Mouse (Mus musculus): Measurements from ENCODE around the gene Aldh1a2. TPM values are rescaled to one million over a fixed set of nuclear protein-coding genes. Genes with fewer than 3 reads are reported as not detected.

Aldh1a2 gene
- total RNA-seq, 4 experiments from 2014 or later, result 4.6 to 9.8 (median 6.2) TPM

DNA sequence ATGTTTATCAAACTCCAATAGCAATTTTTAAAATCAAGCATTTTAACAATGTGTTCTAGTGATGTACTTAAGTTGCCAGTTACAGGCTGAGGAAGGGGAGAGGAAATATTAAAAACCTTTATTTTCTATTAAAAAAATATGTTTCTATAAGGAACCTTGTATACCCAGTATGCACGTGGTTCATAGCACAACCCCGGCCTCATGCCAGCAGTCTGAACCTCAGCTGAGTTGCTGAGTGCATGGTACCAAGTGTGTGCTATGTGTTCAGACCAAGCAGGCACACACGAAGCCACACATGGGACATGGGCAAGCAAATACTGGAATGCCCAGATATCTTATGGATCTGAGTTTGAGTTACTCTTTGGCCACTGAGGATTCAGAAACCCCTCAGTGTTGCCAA lies 74.2 kb downstream of the Aldh1a2 start:
- no peak for DNase-seq (ENCODE audit: low spot score)

DNA sequence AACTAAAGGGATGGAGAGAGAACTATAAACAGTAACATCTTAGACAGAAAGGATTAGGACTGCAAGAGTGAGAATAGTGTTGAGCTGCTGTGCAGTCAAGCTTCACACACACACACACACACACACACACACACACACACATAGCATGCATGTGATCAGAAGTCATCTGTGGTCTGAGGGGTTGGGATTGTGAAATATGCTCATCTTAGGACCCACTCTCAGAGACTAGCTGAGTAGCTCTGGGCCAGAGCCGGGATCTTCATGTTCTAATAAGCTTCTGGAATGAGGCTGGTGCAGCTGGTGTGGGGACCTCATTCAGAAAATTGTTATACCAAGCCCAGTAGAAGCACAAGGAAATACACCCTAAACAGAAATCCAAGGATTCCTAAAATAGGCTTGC lies 75.1 kb downstream of the Aldh1a2 start:
- DNase-seq (ENCODE audit: low spot score), result no peak

DNA sequence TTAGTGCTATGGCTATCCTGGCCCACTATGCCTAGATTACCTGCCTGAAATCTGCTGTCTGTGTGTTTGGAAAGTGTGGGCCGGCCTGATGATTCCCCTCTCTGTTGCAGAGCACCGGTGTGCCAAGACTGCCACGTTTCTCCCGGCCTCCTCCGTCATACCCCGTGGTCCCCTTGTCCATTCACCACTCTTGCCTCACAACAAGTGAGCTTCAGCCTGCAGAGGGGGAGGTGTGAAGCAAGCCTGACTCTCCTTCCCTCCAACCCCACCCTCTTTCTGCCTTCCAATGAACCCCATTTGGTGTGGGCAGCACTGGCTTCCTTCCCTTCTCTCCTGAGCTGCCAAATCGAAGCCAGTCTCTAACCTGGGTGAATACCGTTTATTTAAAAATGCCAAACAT lies 79.9 kb downstream of the Aldh1a2 start:
- no peak for DNase-seq (ENCODE audit: low spot score)

DNA sequence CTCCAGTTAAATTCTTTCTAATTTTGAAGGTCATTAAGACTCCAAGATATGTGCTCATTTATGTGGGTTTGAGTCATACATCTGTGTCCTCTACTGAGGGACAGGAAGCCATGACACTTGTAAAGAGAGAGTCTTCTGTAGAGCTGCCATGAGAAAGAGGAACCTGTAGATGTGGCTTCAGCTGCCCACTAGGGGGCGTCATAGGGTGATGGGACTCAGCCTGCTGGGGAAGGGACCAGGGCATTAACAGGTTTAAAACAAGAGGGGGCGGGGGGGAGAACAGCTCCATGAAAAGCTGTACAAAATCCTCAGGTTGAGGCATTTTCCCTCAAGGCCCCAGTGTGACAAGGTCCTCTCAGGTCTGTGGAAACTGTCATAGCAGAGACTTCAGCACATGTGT lies 88.0 kb downstream of the Aldh1a2 start:
- no peak for DNase-seq (ENCODE audit: low spot score)

DNA sequence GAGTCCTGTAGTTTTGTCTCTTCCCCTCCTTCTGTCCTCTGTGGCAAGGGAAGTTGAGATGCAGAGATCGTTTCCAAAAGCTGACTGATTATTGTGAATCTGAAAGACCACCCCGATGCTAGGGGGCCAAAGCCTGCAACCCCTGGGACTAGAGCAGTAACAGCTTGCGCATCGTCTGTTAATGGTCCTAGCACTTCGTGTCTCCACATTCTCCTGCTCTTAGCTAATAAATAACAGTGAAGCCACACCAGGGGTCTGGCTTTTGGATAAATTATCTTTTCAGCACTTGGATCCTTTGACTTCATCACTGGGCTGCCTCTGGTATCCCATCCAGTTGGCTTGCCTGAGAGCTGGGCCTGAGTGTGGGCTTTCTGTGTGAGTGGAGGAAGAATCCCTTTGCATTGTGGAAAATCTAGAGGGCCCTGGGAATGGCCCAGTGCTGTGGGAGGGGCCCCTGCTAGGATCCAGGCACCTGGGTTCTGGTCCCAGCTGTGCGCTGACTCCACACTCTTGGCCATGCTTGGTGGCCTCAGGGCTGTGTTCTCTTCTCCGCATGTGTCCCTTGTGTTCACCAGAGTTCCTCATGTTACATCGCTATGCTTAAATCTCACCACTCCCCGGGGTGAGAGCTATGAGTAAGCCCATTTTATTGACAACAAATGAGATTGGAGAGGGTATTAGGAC lies 91.7 kb downstream of the Aldh1a2 start:
- DNase-seq (ENCODE audit: low spot score), result no peak

DNA sequence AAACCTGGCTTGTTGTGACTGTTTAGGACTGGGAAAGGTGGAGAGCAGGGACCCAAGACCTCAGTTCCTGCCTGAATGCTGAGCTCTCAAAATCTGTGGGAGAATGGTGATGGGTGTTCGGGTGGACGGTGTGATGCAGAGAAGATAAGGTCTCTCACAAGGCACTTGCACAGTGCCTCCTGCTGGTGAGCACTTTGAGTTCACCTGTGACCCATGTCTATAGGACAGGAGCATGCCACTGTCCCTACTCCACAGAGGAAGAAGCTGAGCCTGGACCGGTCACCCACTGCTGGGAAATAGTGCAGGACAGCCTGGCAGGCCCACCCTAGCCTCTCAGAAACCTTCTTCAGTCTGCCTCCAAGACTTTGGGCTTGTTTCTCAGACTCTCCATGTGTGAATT lies 100.4 kb downstream of the Aldh1a2 start:
- DNase-seq (ENCODE audit: low spot score), result no peak

DNA sequence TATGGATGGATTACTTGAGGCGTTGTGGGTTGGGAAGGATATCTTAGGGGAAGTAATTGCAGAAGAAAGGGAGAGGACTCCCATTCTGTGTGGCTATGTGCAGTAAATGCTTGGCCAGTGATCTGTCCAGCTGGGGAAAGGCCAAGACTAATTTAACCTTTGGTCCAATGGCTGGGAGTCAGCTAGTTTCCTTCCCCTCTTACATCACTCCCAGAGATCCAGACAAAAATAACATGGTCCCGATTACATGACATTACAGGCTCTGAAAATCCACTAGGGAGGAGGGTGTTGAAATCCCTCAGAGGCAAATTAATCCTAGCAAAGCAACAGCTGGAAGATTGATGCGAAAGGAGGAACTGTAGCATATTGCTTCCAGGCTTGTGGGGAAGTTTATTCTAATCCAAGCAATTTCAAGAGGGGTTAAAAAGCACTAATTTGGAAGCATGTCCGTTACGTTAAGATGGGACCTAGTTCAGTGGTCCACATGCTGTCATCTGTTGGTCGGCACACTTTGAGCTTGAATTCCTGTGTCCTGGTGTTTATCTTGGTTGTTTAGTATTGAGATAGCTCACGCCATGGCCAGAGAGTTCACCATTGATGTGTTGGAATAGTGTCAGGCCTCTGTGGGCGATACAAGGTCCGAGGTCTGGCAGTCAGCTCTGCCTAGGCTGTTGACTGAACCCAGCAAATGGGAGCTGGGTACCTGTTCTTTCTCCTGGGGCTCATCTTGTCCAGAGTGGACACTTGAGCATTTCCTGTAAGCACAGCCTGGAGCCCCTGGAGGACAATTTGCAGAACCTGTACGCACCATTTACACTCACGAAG lies 101.7 kb downstream of the Aldh1a2 start:
- DNase-seq (ENCODE audit: low spot score), result peak; percentile 92

DNA sequence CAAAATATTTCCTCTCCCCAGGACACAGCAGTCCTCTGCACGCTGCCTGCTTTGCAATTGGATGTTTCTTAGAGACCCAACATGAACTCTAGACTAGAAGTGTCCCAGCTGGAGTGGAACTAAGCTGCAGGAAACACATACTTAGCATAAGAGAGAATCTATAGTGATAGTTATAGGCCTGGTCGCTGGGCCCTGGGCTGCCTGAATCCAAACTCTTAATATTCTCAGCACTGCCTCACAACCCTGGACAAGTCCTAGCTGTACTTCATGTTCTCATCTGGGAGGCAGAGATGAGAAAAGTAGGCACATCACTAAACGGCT lies 102.3 kb downstream of the Aldh1a2 start:
- no peak for DNase-seq (ENCODE audit: low spot score)

DNA sequence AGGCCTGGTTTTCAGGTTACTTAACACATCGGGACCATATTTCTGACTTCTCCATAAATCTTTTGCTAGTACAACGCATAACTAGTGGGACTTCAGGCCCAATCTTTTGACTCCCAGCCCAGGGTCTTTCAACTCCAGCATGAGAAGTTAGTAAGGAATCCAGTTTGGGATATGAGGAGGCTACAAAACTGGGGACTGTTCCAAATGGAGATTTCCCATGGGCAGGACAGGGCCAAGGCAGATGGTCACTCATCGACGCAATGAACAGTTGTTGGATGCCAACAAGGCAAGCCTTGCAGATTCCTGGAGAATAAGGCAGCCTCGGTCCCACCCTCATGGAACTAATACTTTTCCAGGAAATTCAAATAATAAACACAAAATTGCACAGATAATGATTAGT lies 104.2 kb downstream of the Aldh1a2 start:
- DNase-seq (ENCODE audit: low spot score), result peak; percentile 61

DNA sequence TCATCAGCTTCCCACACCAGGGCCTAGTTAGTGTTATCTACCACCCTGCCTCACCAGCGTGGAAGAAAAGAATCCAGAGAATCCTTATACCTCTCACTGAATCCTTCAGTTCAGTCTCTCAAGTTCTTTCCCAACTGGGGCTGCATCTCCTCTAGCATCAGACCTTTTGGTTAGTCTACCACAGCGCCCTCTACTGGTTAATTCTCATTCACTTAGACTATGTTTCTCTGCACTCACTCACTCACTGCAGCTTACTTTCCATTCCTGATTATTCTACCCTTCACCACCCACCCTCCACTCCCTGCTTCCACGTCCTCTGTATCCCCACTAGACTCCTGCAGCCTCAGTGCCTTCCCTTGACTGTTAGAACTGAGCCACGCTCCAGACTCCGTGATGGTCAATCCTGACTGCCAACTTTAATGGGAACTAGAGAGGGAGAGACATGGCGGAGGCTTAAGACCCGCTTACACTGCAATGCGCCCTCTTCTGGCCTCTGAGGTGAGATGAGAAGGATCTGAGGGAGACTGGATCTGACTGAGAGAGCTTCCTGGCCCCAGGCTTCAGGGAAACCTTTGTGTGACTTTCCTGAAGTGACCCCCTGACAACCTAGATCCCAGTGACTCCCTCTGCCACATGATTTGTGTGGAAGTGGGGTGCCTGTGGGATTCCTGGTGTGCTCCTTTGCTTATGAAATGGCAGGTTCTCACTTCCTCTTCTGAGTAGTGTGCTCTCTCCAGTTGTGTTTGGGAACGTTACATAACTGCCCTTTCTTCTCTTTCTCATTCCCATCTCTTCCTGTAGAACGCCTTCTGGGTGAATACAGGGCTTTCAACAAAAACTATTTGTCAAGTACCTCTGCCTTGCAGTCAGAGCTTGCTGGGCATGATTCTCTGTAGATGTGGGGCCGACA lies 104.9 kb downstream of the Aldh1a2 start:
- DNase-seq (ENCODE audit: low spot score), result no peak

DNA sequence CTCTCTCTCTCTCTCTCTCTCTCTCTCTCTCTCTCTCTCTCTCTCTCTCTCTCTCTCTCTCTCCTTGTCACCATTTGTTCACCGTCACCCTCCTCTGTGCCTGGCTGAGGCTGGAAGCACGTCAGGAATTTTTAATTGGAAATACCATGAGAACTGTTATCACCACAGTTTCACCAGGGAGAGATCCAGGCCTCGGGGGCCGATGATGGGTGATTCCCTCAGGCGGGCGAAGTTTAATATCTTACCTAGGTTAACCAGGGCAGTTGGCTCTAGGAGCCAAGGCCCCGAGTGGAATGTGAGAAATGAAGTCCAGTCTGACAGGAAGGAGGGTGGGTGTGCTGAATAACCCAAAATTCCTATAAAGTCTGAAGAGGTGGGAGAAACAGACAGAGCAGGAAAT lies 105.8 kb downstream of the Aldh1a2 start:
- no peak for DNase-seq (ENCODE audit: low spot score)

DNA sequence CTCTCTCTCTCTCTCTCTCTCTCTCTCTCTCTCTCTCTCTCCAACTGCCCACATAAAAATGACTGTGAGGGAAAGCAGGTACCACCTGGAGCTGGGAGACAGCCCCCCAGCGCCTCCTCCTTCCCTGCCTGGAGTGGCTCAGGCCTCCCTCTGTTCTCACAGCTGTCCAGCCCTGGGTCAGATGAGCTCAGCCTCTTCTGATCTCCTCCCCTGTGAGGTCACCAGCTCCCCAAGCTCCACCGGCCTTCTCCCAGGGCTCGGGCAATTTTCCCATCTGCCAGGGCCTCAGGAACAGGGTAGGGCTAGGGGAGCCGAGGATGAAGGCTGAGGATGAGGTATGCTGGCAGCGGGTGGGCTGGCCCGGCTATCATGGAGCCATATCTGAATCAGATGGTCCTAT lies 106.3 kb downstream of the Aldh1a2 start:
- DNase-seq (ENCODE audit: low spot score), result no peak

DNA sequence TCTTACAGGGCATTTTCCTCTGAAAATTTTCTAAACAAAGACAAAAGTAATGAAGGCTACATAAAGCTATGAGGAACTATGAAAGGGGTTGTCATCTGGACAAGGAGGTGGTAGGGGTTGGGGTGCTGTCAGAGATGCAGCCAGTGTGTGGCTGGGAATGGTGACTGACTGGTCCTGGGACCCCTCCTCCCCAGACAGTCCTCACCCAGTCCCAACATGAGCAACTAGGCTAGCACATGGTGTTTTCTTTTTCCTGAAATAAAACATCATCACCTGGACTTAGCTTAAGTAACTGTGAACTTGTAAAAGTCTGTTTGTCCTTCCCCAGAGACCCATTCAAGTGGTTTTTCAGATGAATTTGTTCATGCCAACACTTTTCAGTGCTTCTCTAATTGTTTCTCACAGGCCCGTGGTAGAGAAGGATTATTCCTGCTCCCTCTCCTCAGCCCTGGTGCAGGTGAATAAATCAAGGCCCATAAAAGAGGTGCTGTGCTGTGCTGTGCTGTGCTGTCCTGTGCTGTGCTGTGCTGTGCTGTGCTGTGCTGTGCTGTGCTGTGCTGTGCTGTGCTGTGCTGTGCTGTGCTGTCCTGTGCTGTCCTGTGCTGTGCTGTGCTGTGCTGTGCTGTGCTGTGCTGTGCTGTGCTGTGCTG lies 107.8 kb downstream of the Aldh1a2 start:
- DNase-seq (ENCODE audit: low spot score), result no peak

DNA sequence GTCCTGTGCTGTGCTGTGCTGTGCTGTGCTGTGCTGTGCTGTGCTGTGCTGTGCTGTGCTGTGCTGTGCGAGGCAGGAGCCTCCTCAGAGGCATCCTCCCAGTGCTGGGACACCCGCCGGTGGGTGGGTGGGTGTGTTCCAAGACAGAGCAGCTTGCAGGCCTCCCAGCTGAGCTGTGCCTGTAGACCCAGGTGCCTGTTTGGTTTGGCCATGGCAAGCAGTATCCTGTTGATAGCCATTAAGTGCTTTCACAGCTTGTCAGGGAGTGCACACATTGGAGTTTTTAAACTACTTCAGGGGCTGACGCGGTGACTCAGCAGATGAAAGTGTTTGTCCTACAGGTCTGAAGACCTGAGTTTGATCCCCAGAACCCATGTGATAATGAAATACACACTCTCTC lies 108.5 kb downstream of the Aldh1a2 start:
- no peak for DNase-seq (ENCODE audit: low spot score)

DNA sequence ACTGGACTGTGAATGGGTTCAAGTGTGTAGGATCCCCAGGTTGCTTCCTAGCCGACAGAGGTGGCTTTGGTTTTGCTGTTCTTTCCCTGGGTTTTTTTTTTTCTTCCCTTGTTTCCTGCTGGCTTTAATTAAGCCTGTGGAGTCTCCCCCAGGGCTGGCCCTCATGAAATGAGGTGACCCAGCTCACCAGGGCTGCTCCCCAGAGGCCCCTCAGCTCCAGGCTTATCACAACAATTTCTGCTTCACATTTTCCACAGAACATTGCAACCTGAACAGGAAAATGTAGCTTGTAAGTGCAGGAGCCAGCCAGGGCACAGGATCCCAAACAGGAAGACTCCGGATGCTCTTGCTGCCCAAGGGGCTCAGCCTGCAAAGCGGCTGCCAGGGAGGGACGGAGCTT lies 110.7 kb downstream of the Aldh1a2 start:
- no peak for DNase-seq (ENCODE audit: low spot score)

DNA sequence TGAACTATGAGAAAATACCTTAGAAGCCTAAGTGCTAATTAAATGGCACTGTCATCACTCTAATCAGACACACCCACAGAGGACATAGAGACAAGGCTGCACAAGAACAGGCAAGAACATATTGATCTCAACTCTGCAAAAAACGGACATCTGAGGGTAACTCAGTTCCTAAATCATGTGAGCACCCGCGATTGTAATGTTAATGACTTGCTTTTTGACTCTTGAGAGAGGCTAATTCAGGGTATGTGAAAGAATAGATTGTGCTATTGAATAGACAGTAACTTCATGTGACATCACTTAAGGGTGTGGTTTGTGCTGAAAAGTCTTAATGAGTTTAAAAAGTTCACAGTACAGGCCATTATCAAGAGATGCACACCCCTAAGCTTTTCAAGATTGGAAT lies 116.1 kb downstream of the Aldh1a2 start:
- no peak for DNase-seq (ENCODE audit: low spot score)

DNA sequence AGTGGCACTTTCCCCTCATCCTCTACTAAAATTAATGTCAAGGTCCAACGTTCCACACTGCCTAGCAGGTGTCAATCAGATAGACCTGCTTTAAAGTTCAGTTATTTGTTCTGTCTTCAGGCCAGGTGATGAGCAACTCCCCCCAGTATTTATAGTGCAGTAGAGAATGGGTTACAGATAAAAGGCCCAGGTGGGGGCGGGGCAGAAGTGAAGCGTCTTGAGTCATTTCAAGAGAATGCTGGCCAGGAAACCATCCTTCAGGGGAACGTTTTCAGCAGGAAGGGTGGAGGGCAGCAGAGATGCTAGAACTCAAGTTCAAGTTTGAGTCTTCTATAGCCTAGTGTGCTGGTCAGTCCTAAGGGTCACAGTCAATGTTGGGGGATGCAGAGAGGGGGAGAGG lies 121.1 kb downstream of the Aldh1a2 start:
- DNase-seq (ENCODE audit: low spot score), result no peak

DNA sequence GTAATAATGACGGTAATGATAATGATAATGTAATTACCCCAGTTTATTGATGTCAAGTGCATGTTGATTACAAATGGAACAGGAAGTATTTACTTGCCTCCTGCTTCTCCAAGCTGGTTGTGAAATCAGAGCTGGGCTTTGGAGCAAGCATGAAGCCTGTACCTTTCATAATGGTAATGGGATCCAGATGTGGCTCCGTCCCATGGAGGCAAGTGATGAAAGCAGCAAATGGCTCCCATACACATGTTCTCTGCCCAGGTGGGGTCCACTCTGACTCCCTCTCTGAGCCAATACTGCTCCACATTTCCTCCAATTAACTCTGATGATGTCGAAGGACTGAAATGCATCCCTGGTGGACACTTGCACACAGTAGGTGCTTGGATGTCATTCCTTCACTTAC lies 121.8 kb downstream of the Aldh1a2 start:
- no peak for DNase-seq (ENCODE audit: low spot score)

DNA sequence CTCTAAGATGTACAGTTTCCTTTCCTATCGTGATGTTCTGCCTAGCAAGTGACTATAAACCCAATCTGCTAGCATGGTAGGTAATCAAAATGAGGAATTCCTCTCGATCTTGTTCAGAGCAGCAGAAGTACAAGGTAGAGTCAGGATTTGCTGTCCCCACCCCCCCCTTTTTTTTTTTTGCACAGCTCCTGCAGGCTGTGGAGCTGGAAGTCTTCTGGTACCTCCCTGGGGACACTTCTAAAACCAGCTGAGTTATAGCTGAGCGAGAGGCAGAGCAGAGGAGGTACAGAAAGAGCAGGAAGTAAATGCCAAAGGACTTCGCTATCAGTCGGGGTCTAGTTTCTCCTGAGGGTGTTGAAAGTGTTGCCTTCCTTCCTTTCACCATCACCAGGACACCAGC lies 124.5 kb downstream of the Aldh1a2 start:
- no peak for DNase-seq (ENCODE audit: low spot score)
